Mouse (Mus musculus) forebrain, embryonic 14.5 days (tissue): ENCODE data around the gene Ankrd45. TPM values are rescaled to one million over a fixed set of nuclear protein-coding genes. Genes with fewer than 3 reads are reported as not detected.
"Not testable (repeated sequence)": the region's sequence is repeated elsewhere in the genome, so short reads cannot be mapped to it uniquely, and the experiment has no call there.

ENCODE experiments used
- ATAC-seq: fragments of 200-750 bp; cut with Nextera tagmentation; 2 replicates; pipeline ENCODE4 v1.8.0; 2017; ENCODE audit warnings: mild to moderate bottlenecking, moderate library complexity
- DNase-seq: peaks from one replicate; pipeline ENCODE4 v3.0.0-alpha.2; 2015; ENCODE audit warnings: low spot score
- H3K27ac ChIP-seq: fragments of 300-500 bp; sonication (generic); 2 replicates; pipeline ENCODE4 v1.5.1; 2014; ENCODE audit warnings: low read depth, mild to moderate bottlenecking, control low read depth, low read length, moderate library complexity
- H3K27me3 ChIP-seq: fragments of 300-500 bp; sonication (generic); replicated peaks from 2 replicates; pipeline ENCODE4 v1.6.1; 2014; ENCODE audit warnings: low read length, control low read depth, mixed read lengths; ENCODE audit not compliant: control insufficient read depth, insufficient read depth
- H3K36me3 ChIP-seq: fragments of 300-500 bp; sonication (generic); 2 replicates; pipeline ENCODE4 v1.6.1; 2014; ENCODE audit warnings: low read length, control low read depth; ENCODE audit not compliant: control insufficient read depth, insufficient read depth
- H3K4me1 ChIP-seq: fragments of 300-500 bp; sonication (generic); 2 replicates; pipeline ENCODE4 v1.6.1; 2014; ENCODE audit warnings: antibody characterized with exemption, low read length, control low read depth; ENCODE audit not compliant: control insufficient read depth, insufficient read depth
- H3K4me2 ChIP-seq: fragments of 300-500 bp; sonication (generic); 2 replicates; pipeline ENCODE4 v1.6.1; 2014; ENCODE audit warnings: mild to moderate bottlenecking, control low read depth, low read length
- H3K4me3 ChIP-seq: fragments of 300-500 bp; sonication (generic); 2 replicates; pipeline ENCODE4 v1.5.1; 2014; ENCODE audit warnings: low read depth, low read length, control low read depth
- H3K9ac ChIP-seq: fragments of 300-500 bp; sonication (generic); 2 replicates; pipeline ENCODE4 v1.6.1; 2014; ENCODE audit warnings: mild to moderate bottlenecking, low read length, control low read depth, moderate library complexity
- H3K9me3 ChIP-seq: fragments of 300-500 bp; sonication (generic); replicated peaks from 2 replicates; pipeline ENCODE4 v1.6.1; 2016; ENCODE audit warnings: low read length, control low read depth, mixed read lengths; ENCODE audit not compliant: control insufficient read depth
- WGBS: fragments of 180-500 bp; shearing (Covaris S2); extraction: QIAGEN DNeasy Blood & Tissue Kit; methylation state at CpG from one replicate; pipeline ENCODE4 v1.1.7; 2014; 5-methylcytosine and 5-hydroxymethylcytosine counted together
- polyA plus RNA-seq: library from polyadenylated mRNA; unstranded; fragments of >200 nt; fragmentation: Nextera tagmentation; extraction: Ambion mirVana; gene quantifications from 2 replicates; pipeline ENCODE4 v1.2.1, GENCODE M21; 2014

Gene Ankrd45
- polyA plus RNA-seq, 1 experiment from 2014 or later = 22.7 TPM

DNA sequence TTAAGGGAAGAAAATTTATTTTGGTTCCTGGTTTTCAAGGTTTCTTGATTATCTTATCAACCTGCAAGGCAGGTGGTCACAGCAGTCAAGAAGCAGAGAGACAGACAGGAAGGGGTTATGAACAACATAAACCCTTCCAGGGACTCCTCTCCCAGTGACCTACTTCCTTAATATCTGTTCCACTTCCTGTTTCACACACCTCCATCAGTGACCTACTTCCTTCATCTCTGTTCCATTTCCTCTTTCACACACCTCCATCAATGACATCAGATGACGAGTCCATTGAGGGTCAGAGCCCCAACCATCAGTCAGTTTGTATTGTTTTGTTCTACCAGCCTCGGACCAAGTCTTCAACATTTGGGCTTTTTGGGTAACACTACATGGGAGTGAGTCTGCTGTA is 3.0 kb upstream of the Ankrd45 start:
- Histone ChIP-seq H3K4me1 (no peaks in the 10 kb centered on the region), H3K9ac (no peak overlapping the region), H3K4me2 (no peak overlapping the region), H3K36me3 (no peaks in the 10 kb centered on the region), H3K27ac (no peak overlapping the region), H3K9me3 (no peaks in the 10 kb centered on the region), H3K4me3 (no peak overlapping the region), H3K27me3 (no peaks in the 10 kb centered on the region)
- no peak for DNase-seq
- no peak for ATAC-seq
- WGBS = 83% methylated on average over 2 of the region's 2 CpGs

DNA sequence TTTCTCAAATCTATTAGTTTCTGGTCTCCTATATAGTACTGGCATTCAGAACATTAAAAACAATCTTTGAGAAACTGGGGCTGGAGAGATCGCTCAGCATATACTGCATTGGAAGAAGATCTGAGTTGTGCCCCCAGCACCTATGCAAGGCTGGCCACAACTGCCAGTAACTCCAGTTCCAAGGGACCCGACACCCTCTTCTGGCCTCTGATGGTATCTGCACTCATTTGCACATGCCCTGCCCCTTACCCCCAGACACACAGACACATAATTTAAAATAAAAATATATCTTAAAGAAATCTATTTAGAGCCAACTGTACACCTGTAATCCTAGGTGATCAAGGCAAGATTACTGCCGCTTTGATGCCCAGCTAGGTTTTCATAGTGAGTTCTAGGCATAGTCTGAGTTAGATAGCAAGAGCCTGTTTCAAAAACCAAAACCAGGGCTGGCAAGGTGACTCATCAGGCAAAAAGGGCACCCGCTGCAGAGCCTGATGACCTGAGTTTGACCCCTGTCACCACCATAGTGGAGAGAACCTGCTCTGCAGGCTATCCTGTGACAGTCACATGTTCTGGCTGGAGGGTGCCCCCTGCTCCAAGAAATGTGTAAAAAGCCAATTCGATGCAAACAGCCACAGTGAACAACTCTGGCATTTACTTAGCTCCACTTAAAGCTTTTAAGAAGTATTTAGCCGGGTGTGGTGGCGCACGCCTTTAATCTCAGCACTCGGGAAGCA is 2.3 kb upstream of the Ankrd45 start:
- Histone ChIP-seq H3K9ac (no peak overlapping the region), H3K27ac (no peak overlapping the region), H3K9me3 (no peaks in the 10 kb centered on the region), H3K4me2 (no peak overlapping the region), H3K27me3 (no peaks in the 10 kb centered on the region), H3K36me3 (no peaks in the 10 kb centered on the region), H3K4me3 (no peak overlapping the region), H3K4me1 (no peaks in the 10 kb centered on the region)
- 83% methylated on average over 9 of the region's 9 CpGs for WGBS
- DNase-seq = no peak
- no peak for ATAC-seq

DNA sequence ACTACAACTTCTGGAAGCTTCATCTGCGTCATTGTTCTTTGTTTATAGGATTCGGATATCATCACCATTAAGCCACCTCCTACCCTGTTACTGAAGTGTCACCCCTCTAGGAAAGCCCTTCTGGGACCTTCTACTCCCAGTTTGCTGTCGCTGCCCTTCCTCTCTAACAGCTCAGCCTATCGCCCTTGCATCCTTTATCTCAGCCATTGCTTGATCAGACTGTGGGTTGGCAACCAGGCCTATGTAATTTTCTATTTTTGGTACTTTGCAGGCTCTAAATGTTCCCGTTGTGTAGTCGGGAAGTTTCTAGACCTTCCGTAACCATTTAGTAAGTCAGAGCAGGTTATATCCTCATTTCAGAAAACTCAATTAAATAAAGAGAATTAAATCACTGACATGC is 725 bp downstream of the Ankrd45 start:
- Histone ChIP-seq H3K4me3 (peak overlapping the region; percentile 32), H3K9ac (peak overlapping the region; percentile 52; the same call in 1 of the 2 replicates), H3K36me3 (no peaks in the 10 kb centered on the region), H3K4me1 (no peaks in the 10 kb centered on the region), H3K9me3 (no peaks in the 10 kb centered on the region), H3K27ac (no peak overlapping the region), H3K27me3 (no peaks in the 10 kb centered on the region), H3K4me2 (peak overlapping the region; percentile 61)
- ATAC-seq (0 out of 2 replicates have a peak, but pooled peaks have one; percentile 14), DNase-seq (no peak)
- WGBS = 90% methylated on average over 7 of the region's 7 CpGs

DNA sequence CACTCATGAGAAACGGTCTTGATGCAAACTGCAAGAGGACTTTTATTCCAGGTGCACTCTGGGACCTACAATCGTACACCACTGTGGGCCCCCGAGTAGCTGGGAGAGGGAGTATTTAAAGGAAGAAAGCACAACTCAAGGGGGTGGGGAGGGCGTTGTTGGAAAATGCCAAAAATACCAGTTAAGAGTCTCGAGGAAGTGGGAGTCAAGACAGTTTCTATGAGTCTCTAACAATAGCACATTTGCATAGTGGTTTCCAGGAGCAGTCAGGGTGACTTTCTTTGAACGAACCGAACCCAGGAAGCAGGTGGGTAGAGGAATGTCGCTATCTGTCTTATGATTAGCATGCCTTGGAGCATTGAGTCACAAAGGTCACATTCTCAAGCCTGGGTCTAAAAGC is 3.1 kb downstream of the Ankrd45 start:
- 87% methylated on average over 8 of the region's 8 CpGs for WGBS
- not testable (repeated sequence) for H3K27ac ChIP-seq, H3K9ac ChIP-seq, H3K4me1 ChIP-seq, H3K4me3 ChIP-seq, H3K4me2 ChIP-seq, DNase-seq, H3K9me3 ChIP-seq, H3K27me3 ChIP-seq, ATAC-seq, H3K36me3 ChIP-seq

DNA sequence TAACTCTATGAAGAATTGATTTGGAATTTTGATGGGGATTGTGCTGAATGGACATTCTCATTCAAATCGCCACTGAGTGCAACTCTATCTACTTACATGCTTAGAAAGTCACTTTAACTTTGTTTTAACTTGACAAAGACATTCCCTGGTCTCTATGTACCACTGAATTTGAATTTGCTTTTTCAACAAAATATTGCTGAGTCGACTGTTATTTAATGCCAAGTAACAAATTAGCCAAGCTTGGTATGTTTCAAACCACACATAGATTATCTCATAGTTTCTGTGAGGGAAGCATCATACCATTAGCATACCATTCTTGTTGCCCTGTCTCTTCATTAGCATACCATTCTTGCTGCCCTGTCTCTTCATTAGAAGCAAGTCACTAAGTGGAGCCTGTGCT is 5.4 kb downstream of the Ankrd45 start:
- Histone ChIP-seq H3K27me3 (no peaks in the 10 kb centered on the region), H3K36me3 (no peaks in the 10 kb centered on the region), H3K9ac (no peak overlapping the region), H3K4me3 (no peak overlapping the region), H3K9me3 (no peaks in the 10 kb centered on the region), H3K4me2 (no peak overlapping the region), H3K4me1 (no peaks in the 10 kb centered on the region), H3K27ac (no peak overlapping the region)
- no peak for ATAC-seq
- no peak for DNase-seq
- 76% methylated on average over 2 of the region's 2 CpGs for WGBS

DNA sequence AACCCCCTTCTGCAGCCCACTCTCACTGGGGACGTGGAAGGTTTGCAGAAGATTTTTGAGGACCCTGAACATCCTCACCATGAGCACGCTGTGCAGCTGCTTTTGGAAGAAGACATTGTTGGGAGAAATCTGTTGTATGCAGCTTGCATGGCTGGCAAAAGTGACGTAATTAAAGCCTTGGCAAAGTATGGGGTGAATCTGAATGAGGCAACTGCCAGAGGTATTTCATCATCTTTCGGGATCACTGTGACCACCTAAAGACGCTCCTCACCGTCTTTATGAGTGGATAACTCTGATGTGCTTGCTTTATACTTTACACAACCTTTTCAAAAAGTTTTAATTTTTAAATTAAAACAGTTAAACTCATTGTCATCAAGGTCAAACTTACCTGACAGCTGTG is 8.6 kb downstream of the Ankrd45 start:
- no peaks in the 10 kb centered on the region for H3K9me3 ChIP-seq
- H3K9ac ChIP-seq = no peak overlapping the region
- peak; percentile 36 for DNase-seq
- no peak overlapping the region for H3K4me3 ChIP-seq
- H3K4me2 ChIP-seq = 0 out of 2 replicates have a peak overlapping the region, but pooled peaks have one; percentile 3
- ATAC-seq = no peak
- 32% methylated on average over 6 of the region's 6 CpGs for WGBS
- H3K36me3 ChIP-seq = no peaks in the 10 kb centered on the region
- H3K27ac ChIP-seq = no peak overlapping the region
- H3K27me3 ChIP-seq = no peaks in the 10 kb centered on the region
- no peaks in the 10 kb centered on the region for H3K4me1 ChIP-seq

DNA sequence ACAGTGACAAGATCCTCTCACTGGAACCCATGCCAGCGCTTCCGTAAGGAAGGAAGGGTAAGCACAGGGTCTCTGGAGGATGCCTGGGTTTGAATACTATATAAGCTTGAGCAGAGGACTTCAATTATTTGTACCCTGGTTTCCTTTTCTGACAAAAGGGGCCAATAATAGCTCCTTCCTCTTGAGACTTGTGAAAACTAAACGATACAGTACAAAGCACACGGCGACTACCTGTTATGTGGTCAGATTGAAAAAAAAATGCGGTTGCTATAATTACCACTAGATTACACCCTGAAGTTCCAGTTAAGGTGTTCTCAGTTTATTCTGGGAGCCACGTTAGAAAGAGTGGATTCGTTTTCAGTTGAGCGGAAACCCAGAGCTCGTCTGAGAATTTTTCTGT is 14.1 kb downstream of the Ankrd45 start:
- Histone ChIP-seq H3K9me3 (no peaks in the 10 kb centered on the region), H3K27ac (no peak overlapping the region), H3K36me3 (no peaks in the 10 kb centered on the region), H3K4me1 (no peaks in the 10 kb centered on the region), H3K4me2 (no peak overlapping the region), H3K9ac (no peak overlapping the region), H3K27me3 (no peaks in the 10 kb centered on the region), H3K4me3 (no peak overlapping the region)
- WGBS = 75% methylated on average over 10 of the region's 10 CpGs
- no peak for DNase-seq
- ATAC-seq = no peak

DNA sequence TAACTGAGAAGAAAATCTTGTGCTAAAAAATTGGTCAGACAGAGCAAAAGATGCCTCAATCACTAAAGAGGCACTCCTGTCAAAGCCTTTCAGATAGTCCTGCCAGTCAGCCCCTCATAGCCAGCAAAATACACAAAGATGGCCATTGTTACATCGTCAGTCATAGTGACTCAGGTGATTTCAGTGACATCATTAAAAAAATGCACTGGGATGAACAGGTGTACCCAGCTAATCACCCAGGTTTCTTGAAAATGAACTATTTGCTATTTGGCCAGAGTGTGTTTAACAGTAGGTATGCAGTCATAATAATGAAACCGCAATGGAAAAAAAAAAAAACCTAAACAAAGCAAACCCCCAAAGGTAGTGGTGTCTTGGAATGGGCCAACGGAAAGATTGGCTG is 16.7 kb downstream of the Ankrd45 start, which contains the start of gene Tex50:
Gene Tex50 (minus strand): TSS at position 101 of the 400 bp plus-strand sequence.
- no peak for ATAC-seq
- DNase-seq = no peak
- WGBS = 89% methylated on average over 3 of the region's 3 CpGs

DNA sequence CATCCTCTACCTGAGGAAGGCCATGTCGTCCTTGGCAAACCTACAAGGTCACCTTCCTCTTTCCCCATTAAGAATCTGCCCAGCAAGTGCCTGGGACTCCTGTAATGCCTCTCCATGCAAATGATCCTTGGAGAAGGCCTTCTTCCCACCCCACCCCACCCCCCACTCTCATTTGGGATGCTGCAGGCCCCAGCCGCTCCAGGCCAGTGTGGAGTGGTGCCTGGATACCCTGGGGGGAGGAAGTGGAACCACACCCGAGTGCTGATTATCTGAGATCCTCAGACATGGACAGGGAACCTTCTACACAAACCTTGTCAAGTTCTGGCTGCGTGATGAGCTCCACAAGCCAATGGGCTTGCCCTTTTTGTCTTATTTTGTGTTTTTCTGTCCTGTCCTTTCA is 17.8 kb downstream of the Ankrd45 start:
- Histone ChIP-seq H3K27me3 (no peaks in the 10 kb centered on the region), H3K9ac (no peak overlapping the region), H3K4me2 (no peak overlapping the region), H3K27ac (no peak overlapping the region), H3K9me3 (no peaks in the 10 kb centered on the region), H3K4me1 (no peaks in the 10 kb centered on the region), H3K36me3 (no peaks in the 10 kb centered on the region), H3K4me3 (no peak overlapping the region)
- 67% methylated on average over 4 of the region's 4 CpGs for WGBS
- ATAC-seq = no peak
- no peak for DNase-seq

More for the DNA sequence above, 16.7 kb downstream of the Ankrd45 start, which contains the start of gene Tex50:
- Histone ChIP-seq H3K27me3 (no peaks in the 10 kb centered on the region), H3K4me2 (no peak within 1 kb of the TSS), H3K27ac (no peak within 1 kb of the TSS), H3K9ac (no peak within 1 kb of the TSS), H3K36me3 (no peaks in the 10 kb centered on the region), H3K4me3 (no peak within 1 kb of the TSS), H3K9me3 (no peaks in the 10 kb centered on the region), H3K4me1 (no peaks in the 10 kb centered on the region)
